Mouse (Mus musculus) erythroblast, embryonic 14.5 days (primary cell): ENCODE results near the gene Serpina3m.

ENCODE experiments used
- GATA1 ChIP-seq: IDR thresholded peaks from 2 replicates; pipeline ENCODE4 v1.6.1; 2012; ENCODE audit warnings: low read length, inconsistent platforms, mixed read lengths
- TAL1 ChIP-seq: IDR thresholded peaks from 3 replicates; pipeline ENCODE4 v1.6.1; 2012; ENCODE audit warnings: low read length, inconsistent platforms, mixed read lengths

DNA sequence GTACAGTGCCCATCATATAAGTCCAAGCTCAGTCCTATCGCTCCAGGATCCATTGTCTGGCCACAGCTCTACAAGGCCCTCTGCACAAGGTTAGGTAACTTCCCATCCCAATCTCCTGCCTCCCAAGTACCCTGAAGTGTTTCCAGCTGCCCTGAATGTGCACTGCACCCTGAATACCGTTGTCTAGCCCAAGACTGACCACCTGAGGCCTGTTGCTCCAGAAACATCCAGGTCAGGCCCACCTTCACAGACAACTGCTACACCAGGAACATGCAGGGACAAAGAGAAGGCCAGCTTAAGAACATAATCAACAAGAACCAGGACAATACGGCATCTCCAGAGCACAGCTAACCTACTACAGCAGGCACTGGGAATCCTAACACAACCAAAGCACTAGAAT is 31.7 kb downstream of the Serpina3m start:
- TF ChIP-seq TAL1 (no peak), GATA1 (no peak)
